Mouse (Mus musculus) adrenal gland, postnatal 25 days (tissue): ENCODE data around the gene Unc93a2. TPM values are rescaled to one million over a fixed set of nuclear protein-coding genes. Genes with fewer than 3 reads are reported as not detected.
"Not testable (repeated sequence)": the region's sequence is repeated elsewhere in the genome, so short reads cannot be mapped to it uniquely, and the experiment has no call there.

ENCODE experiments used
- DNase-seq: peaks from one replicate; pipeline ENCODE4 v3.0.0; 2021; ENCODE audit warnings: mixed read lengths
- total RNA-seq: library from RNA; stranded (reverse); gene quantifications from 2 replicates; pipeline ENCODE4 v1.2.3, GENCODE M21; 2021

Gene Unc93a2
- total RNA-seq, 1 experiment from 2014 or later, result 5.1 TPM

DNA sequence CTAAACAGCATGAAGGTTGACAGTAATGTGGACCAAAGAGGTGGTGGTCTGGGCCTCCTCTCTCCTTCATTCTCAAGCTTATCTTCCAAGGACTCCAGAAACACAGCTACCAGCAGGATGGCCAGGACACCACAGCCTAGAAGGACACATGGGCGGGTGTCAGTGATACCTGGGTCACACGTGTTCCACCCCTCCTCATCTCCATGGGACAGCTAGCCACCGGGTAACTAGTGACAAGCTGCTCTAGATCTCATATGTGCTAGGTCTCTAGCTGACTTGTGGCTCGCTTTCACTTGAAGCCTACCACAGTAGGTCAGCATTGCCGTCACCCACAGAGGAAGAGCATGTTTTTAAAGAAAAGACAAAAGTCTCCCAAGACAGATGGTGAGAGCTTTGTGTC is 13.4 kb downstream of the Unc93a2 start, which contains the start of gene Gm49630:
TSS of gene Gm49630 (minus strand) at position 101 of the 400 bp plus-strand sequence.
- not testable (repeated sequence) for DNase-seq

DNA sequence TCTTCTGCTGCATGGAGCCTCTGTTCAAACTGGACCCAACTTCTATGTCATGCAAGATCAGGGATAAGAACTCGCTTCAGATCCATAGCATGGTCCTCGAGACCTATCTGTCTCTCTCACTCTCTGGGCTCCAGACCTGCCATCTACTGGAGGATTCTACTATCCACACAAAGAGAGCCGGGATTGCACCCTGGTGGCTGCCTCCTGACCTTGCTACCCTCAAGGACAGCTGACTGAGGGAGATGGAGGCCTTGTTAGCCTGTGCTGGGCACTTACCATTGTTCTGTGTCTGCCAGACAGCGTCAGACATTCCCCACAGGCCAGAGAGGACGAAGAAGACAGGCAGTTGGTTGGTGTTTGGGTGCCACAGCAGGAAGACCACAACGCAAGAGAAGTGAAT is 15.9 kb downstream of the Unc93a2 start:
- DNase-seq, result not testable (repeated sequence)

DNA sequence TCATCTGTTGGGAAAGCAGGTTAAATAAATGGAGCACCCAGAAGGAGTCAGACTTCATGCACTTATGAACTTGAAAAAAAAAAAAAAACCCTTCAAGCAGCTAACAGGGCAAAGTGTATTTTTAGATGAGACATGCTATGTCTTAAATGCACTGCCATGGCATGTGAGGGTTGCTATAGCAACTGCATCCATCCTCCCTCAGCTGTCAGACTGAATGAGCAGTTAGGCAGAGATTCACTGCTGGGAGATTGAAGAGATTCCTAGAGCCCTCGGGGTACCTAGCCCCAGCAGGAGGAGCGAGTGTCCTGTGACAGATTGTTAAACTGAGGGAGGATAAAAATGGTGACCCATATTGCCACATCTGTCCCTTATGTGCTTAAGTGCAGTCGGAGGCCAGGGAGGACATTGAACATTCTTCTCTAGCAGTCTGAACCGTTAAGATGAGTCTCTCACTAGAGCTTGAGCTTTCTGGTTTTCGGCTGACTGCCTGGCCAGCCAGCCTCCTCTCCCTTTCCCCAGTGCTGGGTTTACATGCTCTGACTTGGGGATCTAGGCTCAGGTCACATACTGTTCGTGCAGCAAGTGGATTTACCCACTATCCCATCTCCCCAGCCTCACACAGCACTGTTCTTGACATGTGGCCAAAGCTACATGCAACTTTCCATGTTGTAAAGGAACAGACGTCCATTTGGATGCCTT is 18.4 kb downstream of the Unc93a2 start:
- DNase-seq, result not testable (repeated sequence)

DNA sequence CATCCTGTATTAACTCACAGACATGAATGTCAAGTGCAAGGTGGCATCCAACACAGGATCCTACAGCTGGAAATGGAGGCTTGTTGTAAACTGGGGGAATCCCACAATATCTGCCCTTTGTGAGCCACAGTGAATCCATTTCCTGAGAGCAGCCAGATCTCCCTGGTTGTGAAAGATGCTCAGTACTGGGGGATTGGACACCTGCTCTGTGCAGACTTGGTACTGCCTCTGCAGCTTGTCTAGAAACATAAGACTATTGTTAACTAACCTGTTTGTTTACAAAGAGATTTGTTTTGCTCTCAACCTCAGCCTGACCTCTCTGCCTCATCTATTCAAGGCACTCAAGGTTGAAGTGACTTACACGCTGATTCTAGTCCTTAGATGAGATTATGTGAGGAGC is 19.0 kb downstream of the Unc93a2 start:
- not testable (repeated sequence) for DNase-seq

DNA sequence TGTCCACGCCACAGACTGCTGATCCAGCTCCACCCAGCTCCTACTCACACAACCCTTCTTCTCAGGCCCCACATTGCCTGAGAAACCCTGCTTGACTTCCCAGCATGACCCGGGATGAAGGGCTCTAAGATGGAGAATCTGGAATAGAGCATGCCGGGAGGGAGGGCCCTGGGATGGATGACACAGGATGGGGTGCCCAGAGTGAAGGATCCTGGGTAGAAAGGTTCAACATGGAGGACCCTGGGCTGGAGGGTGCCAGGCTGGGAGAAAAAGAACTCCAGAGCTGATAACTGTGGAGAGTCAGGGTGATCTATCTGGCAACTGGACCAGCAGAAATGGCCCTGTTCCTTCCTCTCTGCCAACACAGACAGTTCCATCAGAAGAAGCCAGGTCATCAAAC is 19.6 kb downstream of the Unc93a2 start:
- DNase-seq, result not testable (repeated sequence)

DNA sequence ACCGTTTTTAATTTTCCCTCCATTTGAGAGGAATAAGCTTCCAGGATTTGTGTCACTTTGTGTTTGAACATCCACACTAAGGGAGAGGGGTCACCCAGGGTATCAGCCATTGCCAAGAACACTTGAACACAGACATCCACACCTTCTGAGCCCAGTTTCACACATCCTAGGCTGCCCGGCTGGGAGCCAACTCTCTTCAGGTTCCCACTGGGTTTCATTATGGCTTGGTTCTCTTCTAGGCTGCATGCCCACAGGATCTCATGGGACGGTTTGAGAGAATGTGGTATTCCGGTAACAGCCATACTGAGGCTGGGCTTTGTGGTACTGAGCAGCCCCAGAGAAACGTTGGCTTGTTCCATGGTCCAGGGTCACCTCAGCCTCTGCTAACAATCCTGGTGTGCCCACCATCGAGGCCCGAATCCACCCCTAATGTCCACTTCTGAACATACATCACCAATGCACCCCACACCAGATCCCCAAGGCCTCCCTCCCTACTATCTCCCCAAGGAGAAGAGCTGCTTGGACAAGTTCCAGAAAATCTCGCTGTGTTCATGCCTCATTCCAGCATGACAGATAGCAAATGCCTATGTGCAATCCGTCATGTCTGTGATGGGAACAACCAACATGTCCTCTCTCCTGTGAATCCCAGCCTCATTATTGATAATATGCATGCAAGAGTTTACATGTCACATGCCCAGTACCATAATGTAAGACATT is 24.4 kb downstream of the Unc93a2 start:
- DNase-seq, result peak; percentile 21

DNA sequence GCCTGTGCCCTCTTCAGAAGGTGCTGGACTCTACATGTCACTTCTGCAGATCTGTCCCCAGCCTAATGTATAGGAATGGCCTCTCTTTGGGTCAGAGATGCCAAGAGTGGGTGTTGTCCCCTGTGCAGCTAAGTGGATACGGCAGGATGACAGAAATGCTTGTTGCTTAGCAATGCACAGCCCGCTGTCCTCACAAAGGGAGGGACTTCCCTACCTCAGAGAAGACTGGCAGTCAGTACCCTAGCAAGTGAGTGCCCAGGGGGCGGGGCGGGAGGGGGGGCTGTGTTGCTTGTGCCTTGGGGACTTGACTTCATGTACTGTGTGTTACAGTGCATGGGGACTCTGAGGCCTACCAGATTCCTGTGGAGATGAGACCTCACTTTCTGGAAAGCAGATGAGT is 25.5 kb downstream of the Unc93a2 start:
- not testable (repeated sequence) for DNase-seq

DNA sequence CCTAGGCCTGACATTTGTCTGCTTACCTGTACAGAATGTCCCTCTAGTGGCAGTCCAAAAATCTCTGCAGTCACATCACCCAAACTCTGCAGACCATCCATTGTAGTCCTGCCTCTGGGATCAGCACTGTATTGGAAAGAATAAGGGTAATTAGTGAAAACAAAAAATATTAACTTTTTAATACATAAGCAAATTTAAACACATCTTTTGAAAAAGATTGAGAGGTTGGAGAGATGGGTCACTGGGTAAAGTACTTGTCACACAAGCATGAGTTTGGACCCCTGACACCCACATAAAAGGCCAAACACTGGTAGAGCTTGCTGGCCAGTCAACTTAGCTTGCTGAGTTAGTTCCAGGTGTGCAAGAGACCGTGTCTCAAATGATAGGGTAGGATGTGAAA is 32.7 kb downstream of the Unc93a2 start, which contains the start of gene Ttll2:
TSS of gene Ttll2 (minus strand) at position 101 of the 400 bp plus-strand sequence.
- DNase-seq, result not testable (repeated sequence)

DNA sequence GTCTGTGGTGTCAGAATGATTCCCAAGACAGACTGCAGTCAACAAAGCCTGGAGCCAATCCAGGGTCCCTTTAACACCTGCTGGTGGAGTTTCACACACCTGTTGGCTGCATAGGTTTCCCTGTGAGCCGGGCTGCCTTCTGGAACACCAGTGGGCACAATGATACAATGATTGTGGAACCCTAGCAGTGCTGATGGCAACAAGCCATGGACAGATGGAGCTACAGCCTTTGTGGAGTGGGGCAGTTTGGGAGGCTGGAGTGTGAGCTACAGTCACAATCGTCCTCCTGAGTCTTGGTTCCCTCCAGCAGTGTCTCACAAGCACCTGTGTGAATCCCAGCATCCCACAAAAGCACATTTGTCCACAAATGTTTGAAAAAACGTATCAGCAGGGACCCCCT is 36.5 kb downstream of the Unc93a2 start:
- not testable (repeated sequence) for DNase-seq

DNA sequence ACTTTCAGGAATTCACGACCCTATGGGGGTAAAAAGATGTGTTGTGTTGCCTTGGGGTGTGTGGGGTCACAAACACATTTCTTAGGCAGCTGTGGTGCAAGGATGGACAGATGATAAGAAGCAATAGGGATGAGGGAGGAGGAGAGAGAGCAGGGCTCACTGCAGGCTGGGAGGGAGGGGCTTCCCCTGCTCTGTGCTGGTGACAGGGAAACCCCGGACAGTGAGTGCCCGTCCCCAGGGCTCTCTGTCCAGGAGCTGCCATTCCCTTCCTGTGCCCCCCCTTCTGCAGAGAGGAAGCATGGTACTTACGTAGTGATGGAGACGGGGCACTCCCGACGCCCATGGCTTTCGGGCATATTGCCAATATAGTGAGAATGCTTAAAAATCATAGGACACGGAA is 47.9 kb downstream of the Unc93a2 start:
- DNase-seq, result not testable (repeated sequence)

DNA sequence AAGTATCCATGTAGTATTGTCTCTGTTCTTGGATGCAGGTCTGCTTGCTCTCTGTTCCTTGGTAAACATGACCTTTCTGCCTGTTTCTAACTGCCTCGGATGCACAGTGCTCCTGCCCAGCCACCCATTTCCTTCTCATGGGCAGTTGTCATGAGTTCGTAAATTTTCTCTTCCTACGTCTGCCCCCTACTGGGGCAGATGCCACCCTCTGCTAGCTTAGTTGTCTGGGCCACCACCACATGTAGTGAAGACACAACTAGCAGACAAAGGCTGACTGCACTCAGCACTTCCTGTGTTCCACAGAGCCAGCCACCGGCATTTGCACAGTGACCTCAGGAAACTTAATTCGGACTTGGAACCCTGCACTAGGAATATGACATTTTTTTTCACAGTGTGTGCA is 52.5 kb downstream of the Unc93a2 start:
- DNase-seq, result not testable (repeated sequence)

DNA sequence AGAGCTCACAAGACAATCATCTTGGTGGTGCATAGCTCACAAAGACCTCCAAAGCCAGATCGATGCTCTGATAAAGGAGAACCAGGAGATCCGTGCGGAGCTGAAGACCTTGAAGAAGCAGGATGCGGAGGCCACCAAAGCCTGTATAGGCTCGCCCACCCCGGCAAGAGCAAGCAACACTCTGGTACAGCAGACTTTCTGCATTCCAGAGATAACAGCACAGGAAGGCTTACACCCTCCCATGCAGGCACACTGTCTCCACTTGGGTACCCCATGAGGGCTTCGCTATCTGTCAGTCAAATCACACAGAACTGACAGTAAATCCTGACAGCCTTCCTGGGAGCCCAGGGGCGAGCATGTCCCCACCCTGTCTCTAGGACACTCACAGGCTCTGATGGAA is 58.8 kb downstream of the Unc93a2 start:
- not testable (repeated sequence) for DNase-seq

DNA sequence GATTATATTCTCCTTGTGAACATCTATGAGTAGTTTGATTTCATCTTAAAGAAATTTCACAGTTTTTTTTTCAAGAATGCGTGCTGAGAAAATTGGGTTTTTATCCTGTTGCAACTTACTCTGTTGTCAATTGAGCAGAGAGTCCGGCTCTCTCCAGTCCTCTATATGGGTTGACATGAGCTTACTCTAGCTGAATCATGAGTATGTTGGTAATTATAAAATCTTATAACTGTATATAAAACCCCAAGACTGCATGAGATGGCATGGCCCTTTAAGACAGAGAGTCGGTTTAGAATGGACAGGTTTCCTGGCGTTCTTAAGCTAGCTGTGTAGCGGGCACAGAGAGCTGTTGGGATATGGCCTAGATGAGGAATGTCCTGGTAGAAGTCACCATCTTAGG is 60.9 kb downstream of the Unc93a2 start, which contains the start of gene Tcp10a:
TSS of gene Tcp10a (plus strand) at position 301 of the 400 bp plus-strand sequence.
- not testable (repeated sequence) for DNase-seq

DNA sequence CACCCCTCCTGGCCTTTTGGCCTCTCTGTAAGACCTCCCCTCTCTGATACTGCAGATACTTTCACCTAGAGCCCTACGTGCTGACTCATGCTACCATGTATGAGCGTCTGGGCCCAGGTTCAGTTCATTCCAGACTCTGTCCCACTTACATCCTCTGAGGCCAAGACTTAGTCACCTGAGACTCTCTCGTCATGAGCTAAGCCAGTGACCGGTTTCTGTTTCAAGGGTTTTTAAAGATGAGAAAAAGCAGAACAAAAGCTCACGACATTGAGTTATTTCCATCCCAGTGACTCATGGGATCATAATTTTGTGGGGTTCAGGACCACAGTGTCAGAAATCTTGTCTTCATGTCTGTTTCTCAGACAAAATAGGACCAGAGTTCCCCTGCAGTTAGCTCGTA is 65.5 kb downstream of the Unc93a2 start:
- not testable (repeated sequence) for DNase-seq

DNA sequence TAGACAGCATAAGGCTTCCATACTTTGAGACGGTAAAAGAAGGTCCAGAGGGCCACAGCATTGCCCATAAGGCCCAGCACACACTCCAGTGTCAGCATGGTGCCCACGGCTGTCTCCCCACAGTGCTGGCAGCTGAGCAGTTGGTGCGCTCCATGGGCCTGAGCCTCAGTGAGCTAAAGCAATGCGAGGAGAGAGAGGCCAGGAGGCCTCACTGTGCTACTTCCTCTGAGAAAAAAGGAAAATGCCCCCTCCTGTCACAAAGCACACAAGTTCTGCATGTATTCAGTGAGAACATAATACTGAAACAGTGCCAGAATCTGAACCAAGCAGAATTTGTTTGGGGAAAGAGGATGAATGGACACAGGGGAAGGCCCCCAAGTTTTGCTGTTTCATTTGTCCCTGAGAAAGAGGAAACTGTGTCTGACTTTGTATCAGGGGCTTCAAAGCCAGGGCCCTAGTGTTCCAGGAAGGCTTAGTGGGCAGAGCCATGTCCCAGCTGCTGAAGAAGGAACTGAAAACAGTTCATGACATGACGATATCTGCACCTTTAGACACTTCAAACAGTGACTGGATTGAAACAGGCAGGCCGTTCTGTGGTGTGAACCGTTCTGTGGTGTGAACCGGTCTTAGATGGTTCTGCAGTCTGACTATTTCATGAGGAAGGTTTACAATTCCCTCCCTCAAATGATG is 69.4 kb downstream of the Unc93a2 start:
- not testable (repeated sequence) for DNase-seq

Other genes starting within 250 kb of the Unc93a2 start
- 11.4 and 15.3 TPM in 2 replicates for gene Rps6ka2, start 215.3 kb downstream of the Unc93a2 start, total RNA-seq
- 0.24 TPM in 1 of 2 replicates, not detected in the other for gene Tcp10a, start 60.8 kb downstream of the Unc93a2 start, total RNA-seq
- 0.36 TPM in 1 of 2 replicates, not detected in the other for gene Ttll2, start 32.8 kb downstream of the Unc93a2 start, total RNA-seq
- not detected in 2 replicates for gene Gm49630, start 13.5 kb downstream of the Unc93a2 start, total RNA-seq